Mouse (Mus musculus) intestine, embryonic 15.5 days (tissue): ENCODE measurements around the gene Commd9. TPM values are rescaled to one million over a fixed set of nuclear protein-coding genes. Genes with fewer than 3 reads are reported as not detected.

Experiments
- ATAC-seq: fragments of 200-750 bp; cut with Nextera tagmentation; 2 replicates; pipeline ENCODE4 v1.8.0; 2017; ENCODE audit warnings: moderate TSS enrichment, moderate library complexity
- H3K27ac ChIP-seq: fragments of 300-500 bp; sonication (generic); 2 replicates; pipeline ENCODE4 v1.5.1; 2015; ENCODE audit warnings: mild to moderate bottlenecking, inconsistent platforms
- H3K27me3 ChIP-seq: fragments of 300-500 bp; sonication (generic); replicated peaks from 2 replicates; pipeline ENCODE4 v1.6.1; 2015; ENCODE audit warnings: inconsistent platforms
- H3K36me3 ChIP-seq: fragments of 300-500 bp; sonication (generic); 2 replicates; pipeline ENCODE4 v1.6.1; 2015; ENCODE audit warnings: inconsistent platforms
- H3K4me1 ChIP-seq: fragments of 300-500 bp; sonication (generic); replicated peaks from 2 replicates; pipeline ENCODE4 v1.6.1; 2015; ENCODE audit warnings: inconsistent platforms
- H3K4me2 ChIP-seq: fragments of 300-500 bp; sonication (generic); replicated peaks from 2 replicates; pipeline ENCODE4 v1.6.1; 2015; ENCODE audit warnings: mild to moderate bottlenecking, inconsistent platforms
- H3K4me3 ChIP-seq: fragments of 300-500 bp; sonication (generic); replicated peaks from 2 replicates; pipeline ENCODE4 v1.5.1; 2015; ENCODE audit warnings: inconsistent platforms
- H3K9ac ChIP-seq: fragments of 300-500 bp; sonication (generic); 2 replicates; pipeline ENCODE4 v1.6.1; 2015; ENCODE audit warnings: inconsistent platforms
- H3K9me3 ChIP-seq: fragments of 300-500 bp; sonication (generic); 2 replicates; pipeline ENCODE4 v1.6.1; 2016; ENCODE audit warnings: inconsistent platforms
- WGBS: fragments of 180-500 bp; shearing (Covaris S2); methylation state at CpG from one replicate; pipeline ENCODE4 v1.1.7; 2015; 5-methylcytosine and 5-hydroxymethylcytosine counted together
- polyA plus RNA-seq: library from polyadenylated mRNA; unstranded; fragments of >200 nt; fragmentation: Nextera tagmentation; extraction: Ambion mirVana; gene quantifications from 2 replicates; pipeline ENCODE4 v1.2.1, GENCODE M21; 2015

Gene Commd9
- polyA plus RNA-seq, 1 experiment from 2014 or later: 65.5 TPM

DNA sequence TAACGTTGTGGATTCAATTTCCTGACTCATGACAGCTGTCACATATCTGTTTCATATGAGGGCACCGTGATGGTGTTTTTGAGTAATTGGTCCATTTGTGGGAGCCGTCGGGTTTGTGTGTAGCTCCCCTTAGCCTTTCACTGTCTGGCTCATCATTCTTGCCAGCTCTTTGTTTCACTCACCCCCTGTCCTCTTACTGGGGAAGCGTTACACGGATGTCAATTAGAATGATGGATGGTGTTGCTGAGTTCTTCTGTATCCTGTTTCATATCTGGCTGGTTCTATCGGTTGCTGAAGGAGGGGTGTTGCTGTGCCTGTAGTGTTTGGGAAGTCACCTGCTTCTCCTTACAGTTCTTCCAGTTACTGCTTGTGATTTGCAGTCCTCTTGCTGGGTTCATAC lies 5.1 kb downstream of the Commd9 start:
- no peak for ATAC-seq
- Histone ChIP-seq H3K9me3 (no peaks in the 10 kb centered on the region), H3K4me3 (no peak overlapping the region), H3K9ac (no peak overlapping the region), H3K4me1 (peaks cover 5% of the 10 kb centered on the region), H3K4me2 (no peak overlapping the region), H3K36me3 (no peaks in the 10 kb centered on the region), H3K27me3 (no peaks in the 10 kb centered on the region), H3K27ac (no peak overlapping the region)
- WGBS: 53% methylated on average over 7 of the region's 7 CpGs

DNA sequence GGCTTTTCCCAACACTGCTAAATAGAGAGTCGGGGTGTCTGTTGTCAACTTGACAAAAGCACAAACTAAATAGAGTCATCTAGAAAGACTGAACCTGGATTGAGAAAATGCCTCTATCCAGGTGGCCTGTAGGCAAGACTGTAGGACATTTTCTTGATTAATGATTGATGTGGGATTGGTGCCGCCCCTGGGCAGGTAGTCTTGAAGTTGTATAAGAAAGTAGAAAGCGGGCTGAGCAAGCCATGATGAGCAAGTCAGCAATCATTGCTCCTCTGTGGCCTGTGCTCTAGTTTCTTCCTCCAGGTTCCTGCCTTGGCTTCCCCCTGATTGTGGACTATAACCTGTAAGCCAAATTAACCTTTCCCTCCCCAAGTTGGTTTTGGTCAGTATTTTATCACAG lies 8.1 kb downstream of the Commd9 start:
- no peak overlapping the region for H3K4me2 ChIP-seq
- no peaks in the 10 kb centered on the region for H3K4me1 ChIP-seq
- WGBS: 88% methylated on average over 3 of the region's 3 CpGs
- no peaks in the 10 kb centered on the region for H3K9me3 ChIP-seq
- no peak overlapping the region for H3K27ac ChIP-seq
- no peak overlapping the region for H3K4me3 ChIP-seq
- ATAC-seq: no peak
- no peaks in the 10 kb centered on the region for H3K27me3 ChIP-seq
- H3K36me3 ChIP-seq: no peaks in the 10 kb centered on the region
- H3K9ac ChIP-seq: no peak overlapping the region

GRCm38 (mm10) chr2:101896425-101897204 lies 10.6 kb downstream of the Commd9 start:
- no peaks in the 10 kb centered on the region for H3K27me3 ChIP-seq
- ATAC-seq: peak; percentile 72; the same call in 1 of the 2 replicates
- no peaks in the 10 kb centered on the region for H3K4me1 ChIP-seq
- no peak overlapping the region for H3K9ac ChIP-seq
- H3K36me3 ChIP-seq: peaks cover 2% of the 10 kb centered on the region; the same call in 1 of the 2 replicates
- H3K27ac ChIP-seq: no peak overlapping the region
- H3K9me3 ChIP-seq: no peaks in the 10 kb centered on the region
- H3K4me2 ChIP-seq: no peak overlapping the region
- WGBS: 71% methylated on average over 10 of the region's 10 CpGs
- no peak overlapping the region for H3K4me3 ChIP-seq

GRCm38 (mm10) chr2:101902196-101902595 lies 16.1 kb downstream of the Commd9 start:
- no peaks in the 10 kb centered on the region for H3K9me3 ChIP-seq
- H3K27ac ChIP-seq: no peak overlapping the region
- no peak for ATAC-seq
- H3K27me3 ChIP-seq: no peaks in the 10 kb centered on the region
- no peak overlapping the region for H3K4me3 ChIP-seq
- H3K4me2 ChIP-seq: no peak overlapping the region
- peaks cover 5% of the 10 kb centered on the region; the same call in 1 of the 2 replicates for H3K4me1 ChIP-seq
- 85% methylated on average over 4 of the region's 4 CpGs for WGBS
- no peak overlapping the region for H3K9ac ChIP-seq
- H3K36me3 ChIP-seq: peaks cover 2% of the 10 kb centered on the region; the same call in 1 of the 2 replicates

GRCm38 (mm10) chr2:101905534-101906378 lies 19.7 kb downstream of the Commd9 start:
- H3K4me3 ChIP-seq: peak overlapping the region; percentile 13
- H3K9me3 ChIP-seq: no peaks in the 10 kb centered on the region
- peak; percentile 87 for ATAC-seq
- H3K27ac ChIP-seq: no peak overlapping the region
- 23% methylated on average over 21 of the region's 21 CpGs for WGBS
- H3K36me3 ChIP-seq: no peaks in the 10 kb centered on the region
- H3K9ac ChIP-seq: peak overlapping the region; percentile 5
- H3K27me3 ChIP-seq: no peaks in the 10 kb centered on the region
- H3K4me2 ChIP-seq: peak overlapping the region; percentile 59
- H3K4me1 ChIP-seq: peaks cover 5% of the 10 kb centered on the region; the same call in 1 of the 2 replicates

DNA sequence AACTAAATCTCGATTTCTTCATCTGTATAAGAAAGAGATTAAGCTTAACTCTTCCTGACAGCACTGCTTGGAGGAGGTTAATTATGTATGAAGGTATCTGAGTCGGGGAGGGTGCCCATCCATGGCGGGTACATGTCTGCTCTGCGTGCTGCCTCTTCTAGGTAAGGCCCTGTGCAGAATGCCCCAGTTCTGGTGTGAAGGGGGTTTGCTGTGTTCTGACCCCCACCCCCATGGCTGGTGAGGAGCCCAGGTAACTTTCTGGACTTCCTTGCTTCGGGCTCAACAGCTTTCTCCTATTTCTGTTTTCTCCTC lies 20.3 kb downstream of the Commd9 start:
- no peaks in the 10 kb centered on the region for H3K27me3 ChIP-seq
- no peaks in the 10 kb centered on the region for H3K9me3 ChIP-seq
- H3K4me1 ChIP-seq: peaks cover 5% of the 10 kb centered on the region; the same call in 1 of the 2 replicates
- WGBS: 53% methylated on average over 5 of the region's 5 CpGs
- H3K27ac ChIP-seq: no peak overlapping the region
- peak; percentile 32 for ATAC-seq
- H3K4me2 ChIP-seq: peak overlapping the region; percentile 59
- H3K4me3 ChIP-seq: no peak overlapping the region
- H3K9ac ChIP-seq: peak overlapping the region; percentile 5; the same call in 1 of the 2 replicates
- no peaks in the 10 kb centered on the region for H3K36me3 ChIP-seq

GRCm38 (mm10) chr2:101907386-101908022 lies 21.5 kb downstream of the Commd9 start:
- WGBS: 80% methylated on average over 10 of the region's 10 CpGs
- Histone ChIP-seq H3K4me1 (peaks cover 5% of the 10 kb centered on the region; the same call in 1 of the 2 replicates), H3K27ac (no peak overlapping the region), H3K9ac (no peak overlapping the region), H3K9me3 (no peaks in the 10 kb centered on the region), H3K4me2 (no peak overlapping the region), H3K27me3 (no peaks in the 10 kb centered on the region), H3K4me3 (no peak overlapping the region), H3K36me3 (no peaks in the 10 kb centered on the region)
- ATAC-seq: no peak

DNA sequence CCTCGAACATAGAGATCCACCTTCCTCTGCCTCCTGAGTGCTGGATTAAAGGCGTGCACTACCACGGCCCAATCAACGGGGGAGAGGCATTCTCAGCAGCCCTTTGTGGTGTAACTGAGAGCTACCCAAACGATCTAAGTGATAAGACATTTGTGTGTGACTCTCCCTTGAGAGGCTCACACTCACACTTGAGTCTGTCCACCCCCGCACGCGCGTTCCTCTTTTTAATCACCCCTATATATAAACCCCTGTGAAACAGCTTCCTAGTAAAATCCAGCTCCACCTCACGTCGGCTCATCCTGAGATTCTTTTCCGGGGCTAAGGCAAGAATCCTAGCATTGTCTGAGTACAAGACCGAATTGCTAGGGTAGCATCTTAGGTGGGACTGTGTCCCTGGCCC lies 22.7 kb downstream of the Commd9 start:
- 81% methylated on average over 13 of the region's 13 CpGs for WGBS

DNA sequence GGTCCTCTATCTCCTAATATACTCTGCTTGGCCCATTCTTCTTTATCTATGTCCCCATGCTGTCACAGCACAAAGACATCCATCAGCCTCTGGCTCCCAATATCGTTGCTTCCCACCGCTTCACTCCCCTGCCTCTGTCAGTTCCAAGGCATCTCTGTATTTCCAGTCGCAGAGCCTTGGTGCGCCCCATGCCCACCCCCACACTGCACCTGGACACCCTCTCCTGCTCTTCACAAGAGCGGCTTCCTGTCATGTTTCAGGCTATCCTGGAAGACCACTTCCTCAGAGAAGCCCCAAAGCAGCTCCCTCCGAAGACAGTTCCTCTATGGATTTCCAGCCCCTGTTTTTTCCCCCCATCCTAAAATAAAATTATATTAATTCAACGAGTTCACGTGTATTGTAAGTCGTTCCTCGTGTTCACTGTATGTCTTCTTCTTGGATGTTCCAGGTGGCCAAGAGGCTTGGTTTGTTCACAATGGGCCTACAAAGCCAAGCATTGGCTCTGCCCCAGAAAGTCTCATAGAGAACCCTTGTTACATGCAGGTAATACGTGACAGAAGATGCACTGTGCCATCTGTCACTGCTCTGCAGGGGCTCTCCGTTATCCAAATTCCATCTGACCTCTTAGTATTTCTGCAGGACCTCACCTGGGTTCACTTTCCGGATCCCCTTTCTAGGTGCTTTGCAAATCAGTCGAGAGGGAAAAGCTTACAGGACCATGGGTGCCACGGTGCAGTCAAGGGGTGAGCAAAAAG lies 23.5 kb downstream of the Commd9 start:
- no peak for ATAC-seq
- Histone ChIP-seq H3K36me3 (no peaks in the 10 kb centered on the region), H3K4me1 (peaks cover 5% of the 10 kb centered on the region; the same call in 1 of the 2 replicates), H3K27ac (no peak overlapping the region), H3K4me2 (no peak overlapping the region), H3K27me3 (no peaks in the 10 kb centered on the region), H3K4me3 (no peak overlapping the region), H3K9ac (no peak overlapping the region), H3K9me3 (no peaks in the 10 kb centered on the region)
- 90% methylated on average over 15 of the region's 15 CpGs for WGBS

More for the DNA sequence above, 22.7 kb downstream of the Commd9 start:
- Histone ChIP-seq H3K27me3 (no peaks in the 10 kb centered on the region), H3K4me2 (no peak overlapping the region), H3K4me3 (no peak overlapping the region), H3K4me1 (peaks cover 5% of the 10 kb centered on the region; the same call in 1 of the 2 replicates), H3K36me3 (no peaks in the 10 kb centered on the region), H3K9ac (no peak overlapping the region), H3K9me3 (no peaks in the 10 kb centered on the region), H3K27ac (no peak overlapping the region)
- ATAC-seq: no peak

DNA sequence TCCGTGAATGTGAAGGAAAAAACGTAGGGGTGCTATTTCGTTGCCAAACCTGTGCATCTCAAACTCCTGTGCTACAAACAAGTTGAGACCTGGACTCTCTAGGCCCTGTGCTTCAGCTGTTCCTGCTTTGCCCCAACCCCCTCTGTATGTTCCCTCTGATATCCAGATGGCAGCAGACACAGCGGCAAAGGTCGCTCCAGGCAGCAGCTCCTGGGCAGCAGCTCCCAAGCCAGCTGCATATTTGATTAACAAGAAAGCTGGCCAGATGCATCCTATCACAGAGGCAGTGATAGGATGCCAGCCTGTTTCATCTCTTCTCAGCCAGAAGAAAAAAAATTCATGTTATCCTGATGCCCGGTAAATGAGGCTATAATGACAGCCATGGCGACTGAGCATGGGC lies 32.5 kb downstream of the Commd9 start:
- Histone ChIP-seq H3K27ac (no peak overlapping the region), H3K36me3 (no peaks in the 10 kb centered on the region), H3K4me2 (no peak overlapping the region), H3K27me3 (no peaks in the 10 kb centered on the region), H3K9me3 (no peaks in the 10 kb centered on the region), H3K4me3 (no peak overlapping the region), H3K4me1 (no peaks in the 10 kb centered on the region; the same call in 1 of the 2 replicates), H3K9ac (no peak overlapping the region)
- ATAC-seq: no peak
- WGBS: 75% methylated on average over 7 of the region's 7 CpGs

DNA sequence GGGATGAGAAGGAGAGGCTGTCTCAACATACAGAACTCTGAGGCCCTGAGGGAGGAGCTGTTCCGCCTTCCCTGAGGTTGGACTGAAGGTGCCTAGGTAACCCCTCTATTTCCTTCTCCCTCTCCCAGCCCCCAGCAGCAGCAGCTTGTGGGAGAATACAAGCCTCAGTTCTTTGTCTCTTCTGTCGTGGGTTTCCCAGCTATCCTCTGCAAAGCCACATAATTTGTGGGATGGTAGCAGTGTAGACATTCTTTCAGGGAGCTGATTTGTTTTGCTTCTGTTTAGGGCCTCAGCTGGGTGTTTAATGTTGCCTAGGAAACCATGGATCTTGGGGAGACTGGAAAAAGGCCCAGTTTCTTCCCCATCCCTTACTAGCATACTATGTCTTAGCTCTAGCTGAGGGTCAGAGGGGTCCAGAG lies 34.1 kb downstream of the Commd9 start:
- Histone ChIP-seq H3K27ac (no peak overlapping the region), H3K4me3 (no peak overlapping the region), H3K27me3 (no peaks in the 10 kb centered on the region), H3K9me3 (no peaks in the 10 kb centered on the region), H3K9ac (no peak overlapping the region), H3K4me1 (no peaks in the 10 kb centered on the region; the same call in 1 of the 2 replicates), H3K4me2 (no peak overlapping the region), H3K36me3 (no peaks in the 10 kb centered on the region)
- ATAC-seq: no peak
- 45% methylated on average over 2 of the region's 2 CpGs for WGBS
